Mouse (Mus musculus): ENCODE measurements around the gene Aldh16a1.

GRCm38 (mm10) chr7:45094121-45094520 is 60.3 kb downstream of the Aldh16a1 start:
- TF ChIP-seq POLR2A (IDR thresholded peaks at IDR 0.05; ENCODE audit: low read depth, low read length) (no peak), CTCF (conservative IDR thresholded peaks at IDR 0.05; ENCODE audit: insufficient read depth, insufficient read length, low read depth, low read length) (no peak)

All from kidney, adult 2 months (tissue).